Mouse (Mus musculus) bone marrow, adult 2 months (tissue): Measurements from ENCODE around the gene Gpc6.

Source experiments
- CTCF ChIP-seq: fragments of 200-500 bp; IDR thresholded peaks from 2 replicates; pipeline ENCODE4 v1.5.1; 2011; ENCODE audit warnings: low read length, control low read depth; ENCODE audit not compliant: control insufficient read depth, insufficient read depth
- POLR2A ChIP-seq: fragments of 200-500 bp; IDR thresholded peaks from 2 replicates; pipeline ENCODE4 v1.6.1; 2011; ENCODE audit warnings: low read depth, mild to moderate bottlenecking, control low read depth, low read length, borderline replicate concordance; ENCODE audit not compliant: control insufficient read depth

DNA sequence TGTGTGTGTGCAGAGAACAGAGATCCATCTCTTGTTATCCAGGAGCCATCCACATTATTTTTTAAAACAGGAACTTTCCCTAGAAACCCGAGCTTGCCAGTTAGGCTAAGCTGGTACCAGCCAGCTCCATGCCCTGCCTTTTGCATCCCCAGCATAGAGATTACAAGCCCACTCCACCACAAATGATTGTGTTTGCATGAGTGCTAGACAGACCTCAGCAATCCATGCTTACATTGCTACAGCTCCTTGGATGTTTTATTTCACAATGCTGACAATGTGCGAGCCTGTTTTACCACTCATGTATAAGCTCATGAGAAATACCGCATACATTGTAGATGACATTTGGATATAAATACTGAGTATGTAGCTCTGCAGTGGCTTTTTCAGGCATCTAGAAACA, 375.9 kb downstream of the Gpc6 start:
- TF ChIP-seq POLR2A (no peak), CTCF (no peak)
